ENCODE assay signal across 16 mouse cellular contexts in genomic region chr1:168457191-168457747, GRCm38 (mm10). TPM values are rescaled to one million over a fixed set of nuclear protein-coding genes. Genes with fewer than 3 reads are reported as not detected.
A peak's percentile ranks its signal among the peaks of the same experiment; 100 is the strongest.
DNase-seq lines count a peak whose midpoint lies in the region; ATAC-seq and TF ChIP-seq lines count a peak whose summit lies in the region.
"Had no signal": no experiment of that assay in that cellular context is flagged by ENCODE, and none has a peak within 500 bp of the region (broad histone marks: within the 10 kb centered on the region; RNA-seq: fewer than 3 reads in every experiment).

No protein-coding gene starts in this region.

- no peak overlapping the region for H3K27ac ChIP-seq in embryonic facial prominence, embryonic 14.5 days (replicated peaks; ENCODE audit: low read depth, low read length)
- H3K27ac ChIP-seq in embryonic facial prominence, embryonic 10.5 days (replicated peaks), result no peak overlapping the region
- H3K27ac ChIP-seq in kidney, adult 2 months (ENCODE audit: insufficient read depth, low read depth, low read length), result no peak overlapping the region
- H3K27ac ChIP-seq in heart, embryonic 12.5 days (ENCODE audit: poor library complexity, severe bottlenecking), result no peak overlapping the region
- H3K27ac ChIP-seq: heart, embryonic 13.5 days; limb, embryonic 13.5 days; neural tube, embryonic 15.5 days had no signal

- CTCF ChIA-PET in Patski (lab: Charles Lee), result no interaction called here

- peak; percentile 9 for DNase-seq in embryonic facial prominence, embryonic 14.5 days (ENCODE audit: low spot score)
- no peak for DNase-seq in embryonic facial prominence, embryonic 10.5 days (ENCODE audit: low spot score)
- no peak for DNase-seq in kidney, adult 2 months
- DNase-seq in kidney, postnatal 25 days, result no peak
- DNase-seq in Patski (ENCODE audit: low read depth, low spot score), result no peak
- DNase-seq in layer of hippocampus, postnatal 10 days (ENCODE audit: low spot score in 2 of 2), result no peak
- DNase-seq in spleen, postnatal 14 days (ENCODE audit: low spot score in 2 of 2), result no peak
- DNase-seq: B cell, adult 2 months; cerebellum, adult 9-10 months; kidney, postnatal 14 days; layer of hippocampus, postnatal 36 days; thymus, postnatal 36 days had no signal

- no peaks in the 10 kb centered on the region for H3K36me3 ChIP-seq in embryonic facial prominence, embryonic 14.5 days (ENCODE audit: control insufficient read depth, insufficient read depth, low read length)
- H3K36me3 ChIP-seq in embryonic facial prominence, embryonic 10.5 days (replicated peaks), result no peaks in the 10 kb centered on the region
- H3K36me3 ChIP-seq in kidney, adult 2 months (ENCODE audit: control insufficient read depth, insufficient read depth, low read length), result no peaks in the 10 kb centered on the region
- H3K36me3 ChIP-seq in heart, embryonic 12.5 days, result no peaks in the 10 kb centered on the region
- H3K36me3 ChIP-seq: heart, embryonic 13.5 days; limb, embryonic 13.5 days; neural tube, embryonic 15.5 days had no signal

- H3K9me3 ChIP-seq in embryonic facial prominence, embryonic 14.5 days (ENCODE audit: control insufficient read depth, low read length), result no peaks in the 10 kb centered on the region
- no peaks in the 10 kb centered on the region for H3K9me3 ChIP-seq in embryonic facial prominence, embryonic 10.5 days
- H3K9me3 ChIP-seq in heart, embryonic 12.5 days (replicated peaks), result no peaks in the 10 kb centered on the region
- H3K9me3 ChIP-seq: heart, embryonic 13.5 days; limb, embryonic 13.5 days; neural tube, embryonic 15.5 days had no signal

- ATAC-seq in embryonic facial prominence, embryonic 14.5 days (ENCODE audit: low read depth), result no peak
- ATAC-seq in Patski, result no peak
- no peak for ATAC-seq in heart, embryonic 12.5 days (ENCODE audit: insufficient number of reproducible peaks, low FRiP score)

- H3K4me2 ChIP-seq in embryonic facial prominence, embryonic 14.5 days (ENCODE audit: low read depth, low read length), result no peak overlapping the region
- no peak overlapping the region for H3K4me2 ChIP-seq in heart, embryonic 12.5 days
- H3K4me2 ChIP-seq: heart, embryonic 13.5 days; limb, embryonic 13.5 days; neural tube, embryonic 15.5 days had no signal

- 0 out of 2 replicates have a peak, but pooled peaks have one; percentile 10 for TF ChIP-seq CTCF in kidney, adult 2 months (conservative IDR thresholded peaks at IDR 0.05; ENCODE audit: insufficient read depth, insufficient read length, low read depth, low read length)
- TF ChIP-seq CTCF in Patski (IDR thresholded peaks at IDR 0.05), result peak; percentile 25

- no peak for TF ChIP-seq POLR2A in kidney, adult 2 months (IDR thresholded peaks at IDR 0.05; ENCODE audit: low read depth, low read length)

- no peak overlapping the region for H3K4me3 ChIP-seq in embryonic facial prominence, embryonic 14.5 days (ENCODE audit: low read depth, low read length)
- no peak overlapping the region for H3K4me3 ChIP-seq in embryonic facial prominence, embryonic 10.5 days
- H3K4me3 ChIP-seq in kidney, adult 2 months (ENCODE audit: insufficient read depth, low read depth, low read length), result no peak overlapping the region
- no peak overlapping the region for H3K4me3 ChIP-seq in heart, embryonic 12.5 days
- H3K4me3 ChIP-seq: heart, embryonic 13.5 days; limb, embryonic 13.5 days; neural tube, embryonic 15.5 days had no signal

- 41% methylated on average over 7 of the region's 7 CpGs for WGBS in embryonic facial prominence, embryonic 14.5 days
- WGBS in embryonic facial prominence, embryonic 10.5 days, result 50% methylated on average over 7 of the region's 7 CpGs
- 58% methylated on average over 7 of the region's 7 CpGs for WGBS in kidney, adult 2 months
- WGBS in heart, embryonic 12.5 days, result 57% methylated on average over 7 of the region's 7 CpGs

- H3K4me1 ChIP-seq in embryonic facial prominence, embryonic 14.5 days (ENCODE audit: control insufficient read depth, insufficient read depth, low read length), result no peaks in the 10 kb centered on the region
- peaks cover 8% of the 10 kb centered on the region for H3K4me1 ChIP-seq in embryonic facial prominence, embryonic 10.5 days
- no peaks in the 10 kb centered on the region for H3K4me1 ChIP-seq in kidney, adult 2 months (ENCODE audit: control insufficient read depth, insufficient read depth, low read length)
- 0 out of 2 replicates have a peak, but pooled peaks cover 3% of the 10 kb centered on the region for H3K4me1 ChIP-seq in heart, embryonic 12.5 days (replicated peaks)
- H3K4me1 ChIP-seq: heart, embryonic 13.5 days; neural tube, embryonic 15.5 days had no signal

- in situ Hi-C loops in Patski (cut with MboI; ENCODE audit: low pct_unique_long_range_greater_than_20kb), result no loop called here

- POLR2A ChIA-PET in Patski (lab: Charles Lee), result no interaction called here

- no peaks in the 10 kb centered on the region for H3K27me3 ChIP-seq in embryonic facial prominence, embryonic 14.5 days (replicated peaks; ENCODE audit: control insufficient read depth, insufficient read depth, low read length)
- no peaks in the 10 kb centered on the region for H3K27me3 ChIP-seq in embryonic facial prominence, embryonic 10.5 days (replicated peaks; ENCODE audit: low read depth, poor library complexity, severe bottlenecking)
- no peaks in the 10 kb centered on the region for H3K27me3 ChIP-seq in kidney, adult 2 months (replicated peaks; ENCODE audit: control insufficient read depth, insufficient read depth, low read length)
- no peaks in the 10 kb centered on the region for H3K27me3 ChIP-seq in Patski
- no peaks in the 10 kb centered on the region for H3K27me3 ChIP-seq in heart, embryonic 12.5 days (replicated peaks)
- H3K27me3 ChIP-seq: heart, embryonic 13.5 days; neural tube, embryonic 15.5 days had no signal

- no peak overlapping the region for H3K9ac ChIP-seq in embryonic facial prominence, embryonic 14.5 days (ENCODE audit: low read depth, low read length)
- H3K9ac ChIP-seq in heart, embryonic 12.5 days, result 0 out of 2 replicates have a peak overlapping the region, but pooled peaks have one; percentile 10
- H3K9ac ChIP-seq: heart, embryonic 13.5 days; limb, embryonic 13.5 days; neural tube, embryonic 15.5 days had no signal

RNA-seq across cellular contexts. Expression of gene Pbx1, which starts 25.2 kb away (rescaled TPM):
- 30.5 and 34.7 TPM in 2 replicates for polyA plus RNA-seq in embryonic facial prominence, embryonic 14.5 days (2014; fragmentation: Nextera tagmentation; extraction: Ambion mirVana)
- polyA plus RNA-seq in embryonic facial prominence, embryonic 10.5 days (2016; fragmentation: Nextera tagmentation; extraction: Ambion mirVana), result 37.2 and 41.6 TPM in 2 replicates
- polyA plus RNA-seq in kidney, adult 2 months (2012; rRNA removed), result 46.9 and 49.2 TPM in 2 replicates
- 49.9 TPM for polyA plus RNA-seq in Patski (2021)
- polyA plus RNA-seq in heart, embryonic 12.5 days (2016; fragmentation: Nextera tagmentation; extraction: Ambion mirVana), result 26.2 and 26.3 TPM in 2 replicates
- total RNA-seq in layer of hippocampus, postnatal 10 days (2021), result 100 to 1,000 TPM; 126 to 143 TPM
